Mouse (Mus musculus): Measurements from ENCODE around the gene Sbk1. TPM values are rescaled to one million over a fixed set of nuclear protein-coding genes. Genes with fewer than 3 reads are reported as not detected.
A peak's percentile ranks its signal among the peaks of the same experiment; 100 is the strongest.
"Not testable (repeated sequence)": the region's sequence is repeated elsewhere in the genome, so short reads cannot be mapped to it uniquely, and the experiment has no call there.

Gene Sbk1
- total RNA-seq, 1 experiment from 2014 or later, result 45.1 TPM

DNA sequence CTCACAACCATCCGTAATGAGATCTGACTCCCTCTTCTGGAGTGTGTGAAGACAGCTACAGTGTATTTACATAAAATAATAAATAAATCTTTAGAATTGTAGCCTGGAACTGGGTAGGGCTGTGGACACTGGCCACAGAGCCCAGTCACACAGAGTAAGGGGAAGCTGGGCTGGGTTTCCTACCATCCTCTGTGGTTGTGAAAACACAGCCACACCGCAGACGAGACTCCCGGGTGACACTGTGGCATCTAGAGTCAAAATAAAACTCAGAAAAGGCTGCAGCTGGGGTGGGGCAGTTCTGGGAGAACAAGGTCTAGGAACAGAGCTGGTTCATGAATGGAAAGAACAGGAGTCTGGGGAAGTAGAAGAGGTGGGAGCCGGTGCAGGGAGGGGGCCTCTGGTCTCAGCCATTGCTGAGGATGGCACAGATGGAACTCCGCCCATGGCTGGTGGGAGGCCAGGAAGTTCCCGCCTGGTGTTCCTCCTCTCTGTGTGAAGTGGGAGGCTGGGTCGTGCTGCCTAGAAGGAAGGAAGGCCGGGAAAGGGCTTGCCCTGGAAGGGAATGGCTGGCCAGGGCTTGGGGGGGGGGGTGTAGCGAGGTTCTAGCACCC lies 15.2 kb downstream of the Sbk1 start:
- peak; percentile 63 for DNase-seq

DNA sequence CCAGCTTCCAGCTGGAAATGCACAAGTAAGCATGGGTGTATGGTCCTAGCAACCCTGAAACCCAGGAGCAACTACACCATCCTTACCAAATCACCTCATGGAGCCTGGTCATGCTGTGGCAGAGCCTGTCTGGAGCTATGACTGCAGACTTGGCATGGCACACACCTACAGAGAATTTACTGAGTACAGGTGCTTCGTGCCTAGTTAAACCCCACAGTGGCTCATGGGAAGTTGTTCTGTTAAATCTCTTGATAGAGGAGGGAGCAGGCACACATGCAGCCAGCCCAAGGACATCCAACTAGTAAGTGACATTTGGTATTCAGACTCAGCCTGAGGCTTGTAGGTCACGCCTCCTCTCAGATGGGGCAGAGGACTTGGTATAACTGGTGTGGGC lies 15.7 kb downstream of the Sbk1 start:
- no peak for DNase-seq

- no peak for DNase-seq
Measured at GRCm38 (mm10) chr7:126288571-126289091, 16.2 kb downstream of the Sbk1 start.

DNA sequence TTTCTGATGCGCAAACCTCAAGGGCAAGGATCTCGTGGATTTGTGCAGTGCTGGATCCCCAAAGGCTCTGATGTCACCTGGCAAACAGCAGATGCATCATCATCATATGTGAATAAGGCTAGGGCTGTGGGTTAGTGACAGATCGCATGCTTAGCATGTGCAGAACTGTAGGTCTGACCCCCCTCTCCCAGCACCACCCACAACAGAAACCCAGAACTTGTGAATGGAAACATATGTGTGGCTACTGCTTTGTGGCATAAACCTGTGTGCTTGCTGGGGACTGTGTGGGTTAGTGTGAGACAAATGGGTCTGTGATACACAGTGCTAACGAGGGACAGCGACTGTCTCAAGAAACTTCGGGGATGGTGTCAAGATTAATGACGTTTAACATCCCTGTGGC lies 17.0 kb downstream of the Sbk1 start:
- no peak for DNase-seq

GRCm38 (mm10) chr7:126289956-126290355 lies 17.5 kb downstream of the Sbk1 start:
- no peak for DNase-seq

- DNase-seq, result no peak
Measured at GRCm38 (mm10) chr7:126291681-126292545, 19.5 kb downstream of the Sbk1 start.

DNA sequence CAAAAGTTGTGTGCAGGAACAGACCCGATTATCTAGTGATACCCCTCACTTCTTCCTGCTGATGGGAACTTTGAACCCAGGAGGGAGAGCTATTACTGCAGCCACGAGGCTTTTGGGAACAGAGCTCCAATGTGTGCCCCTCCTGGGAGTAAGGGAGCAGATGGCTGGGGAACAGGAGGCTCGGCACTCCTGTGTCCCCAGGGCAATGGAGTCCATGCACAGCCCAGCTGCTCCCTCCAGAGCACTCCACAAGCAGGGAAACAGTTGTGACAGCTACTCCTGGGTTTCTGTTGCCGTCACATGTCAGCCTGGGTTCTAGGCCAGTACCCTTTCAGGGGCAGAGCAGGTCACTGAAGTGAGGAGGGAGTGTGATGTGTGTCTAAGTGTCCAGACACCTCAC lies 20.7 kb downstream of the Sbk1 start:
- DNase-seq, result peak; percentile 18

GRCm38 (mm10) chr7:126297579-126298460 lies 25.4 kb downstream of the Sbk1 start:
- DNase-seq, result peak; percentile 71

DNA sequence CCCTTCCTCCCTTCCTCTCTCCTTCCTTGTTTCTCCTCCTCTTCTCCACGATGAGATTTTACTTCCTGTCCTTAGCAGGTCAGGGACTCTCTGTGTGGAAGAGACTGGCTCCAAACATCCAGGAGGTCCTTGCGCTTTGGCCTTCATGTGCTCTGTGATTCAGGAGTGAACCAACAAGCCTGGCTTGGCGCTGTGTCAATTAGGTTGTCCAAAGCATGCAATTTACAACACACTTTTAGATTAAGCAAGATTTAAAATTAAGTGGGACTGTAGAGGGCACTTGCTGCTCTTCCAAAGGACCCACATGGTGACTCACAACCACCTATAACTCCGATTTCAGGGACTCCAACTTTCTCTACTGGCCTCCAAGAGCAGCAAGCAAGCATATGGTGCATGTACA lies 26.4 kb downstream of the Sbk1 start:
- peak; percentile 89 for DNase-seq

DNA sequence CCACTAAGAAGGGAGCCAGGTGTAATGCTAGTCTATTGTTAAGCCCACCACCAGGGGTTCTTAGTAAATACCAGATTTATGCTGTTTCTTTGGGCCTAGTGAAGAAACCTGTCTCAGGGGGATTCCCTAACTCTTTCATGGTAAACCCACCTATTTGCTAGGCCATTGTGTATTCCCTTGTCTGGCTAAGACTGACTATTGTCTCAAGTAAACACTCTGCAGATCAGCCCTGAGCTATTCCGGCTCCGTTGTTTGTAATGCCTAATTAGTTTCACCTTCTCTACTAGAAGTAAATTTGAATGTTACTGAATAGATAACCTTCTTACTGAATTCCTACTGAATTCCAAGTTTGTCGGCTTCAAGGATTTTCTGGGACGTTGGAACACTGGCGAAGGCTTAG lies 29.4 kb downstream of the Sbk1 start:
- DNase-seq, result not testable (repeated sequence)

DNA sequence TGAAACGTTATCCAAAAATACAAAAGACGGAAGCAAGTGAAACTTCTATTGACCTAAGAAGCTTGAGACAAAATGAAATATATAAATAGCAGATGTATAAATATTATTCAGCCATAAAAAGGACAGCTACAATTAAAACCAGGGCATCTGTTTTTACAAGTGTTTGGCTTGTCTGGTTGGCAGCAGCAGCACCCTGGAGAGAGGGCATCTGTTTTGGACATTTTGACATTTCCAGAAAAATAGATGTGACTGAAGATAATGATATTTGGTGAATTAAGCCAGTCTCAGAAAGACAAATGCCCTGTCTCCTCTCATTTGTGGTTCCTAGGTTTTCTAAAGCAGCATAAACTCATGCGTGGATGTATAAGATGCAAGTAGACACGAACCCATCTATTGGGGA lies 39.4 kb downstream of the Sbk1 start:
- DNase-seq, result no peak

GRCm38 (mm10) chr7:126313309-126313708 lies 40.9 kb downstream of the Sbk1 start:
- no peak for DNase-seq

GRCm38 (mm10) chr7:126314273-126314672 lies 41.9 kb downstream of the Sbk1 start:
- no peak for DNase-seq

DNA sequence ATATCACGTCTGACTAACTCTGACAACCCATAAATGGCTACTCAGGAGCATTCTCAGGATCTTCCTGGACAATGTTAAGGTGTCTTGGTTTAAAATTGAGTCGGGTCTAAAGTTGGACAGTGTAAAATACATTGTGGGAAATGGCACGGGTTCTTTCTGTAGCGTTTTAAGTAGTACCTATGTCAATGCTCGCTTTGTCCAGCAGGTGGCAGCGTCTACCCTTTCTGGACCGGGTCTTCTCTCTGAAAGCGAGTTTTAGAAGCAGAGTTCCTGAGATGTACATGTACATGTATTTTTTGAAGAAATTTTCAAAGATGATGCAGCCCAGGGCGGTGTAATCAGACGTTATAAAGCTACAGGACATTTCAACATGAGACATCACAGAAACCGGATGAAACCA lies 51.3 kb downstream of the Sbk1 start:
- peak; percentile 85 for DNase-seq

GRCm38 (mm10) chr7:126324791-126325190 lies 52.4 kb downstream of the Sbk1 start:
- DNase-seq, result no peak

GRCm38 (mm10) chr7:126325576-126326273 lies 53.3 kb downstream of the Sbk1 start:
- not testable (repeated sequence) for DNase-seq

DNA sequence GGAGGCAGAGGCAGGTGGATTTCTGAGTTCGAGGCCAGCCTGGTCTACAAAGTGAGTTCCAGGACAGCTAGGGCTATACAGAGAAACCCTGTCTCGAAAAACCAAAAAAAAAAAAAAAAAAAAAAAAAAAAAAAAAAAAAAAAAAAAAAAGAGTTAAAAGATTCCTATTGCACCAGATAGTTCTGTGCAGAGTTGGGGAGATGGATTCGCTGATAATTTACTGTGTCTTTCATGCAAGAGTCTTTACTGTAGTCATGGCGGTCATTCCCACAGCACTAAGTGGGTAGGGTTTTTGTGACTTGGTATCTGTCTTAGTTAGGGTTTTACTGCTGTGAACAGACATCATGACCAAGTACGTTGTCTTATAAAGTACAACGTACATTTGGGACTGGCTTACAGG lies 56.4 kb downstream of the Sbk1 start:
- not testable (repeated sequence) for DNase-seq

- DNase-seq, result no peak
Measured at GRCm38 (mm10) chr7:126329907-126330645, 57.7 kb downstream of the Sbk1 start.

DNA sequence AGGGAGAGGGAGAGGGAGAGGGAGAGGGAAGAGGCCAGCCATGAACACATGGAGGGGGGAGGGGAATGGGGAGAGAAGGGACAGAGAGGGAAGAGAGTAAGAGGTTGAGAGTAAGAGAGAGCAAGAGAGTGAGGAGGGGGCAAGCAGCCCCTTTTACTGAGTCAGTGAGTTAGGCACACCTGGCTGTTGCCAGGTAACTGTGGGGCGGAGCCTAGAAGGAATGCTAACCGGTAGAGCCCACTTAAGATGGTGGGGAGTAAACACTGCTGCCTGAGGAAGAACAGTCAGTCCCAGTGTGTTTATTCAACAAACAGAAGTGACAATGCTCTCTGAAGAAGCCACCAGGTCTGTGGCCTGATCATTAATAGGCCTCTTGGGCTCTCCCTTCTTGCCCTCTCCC lies 58.3 kb downstream of the Sbk1 start:
- no peak for DNase-seq

- DNase-seq, result no peak
Measured at GRCm38 (mm10) chr7:126332691-126333090, 60.3 kb downstream of the Sbk1 start.

DNA sequence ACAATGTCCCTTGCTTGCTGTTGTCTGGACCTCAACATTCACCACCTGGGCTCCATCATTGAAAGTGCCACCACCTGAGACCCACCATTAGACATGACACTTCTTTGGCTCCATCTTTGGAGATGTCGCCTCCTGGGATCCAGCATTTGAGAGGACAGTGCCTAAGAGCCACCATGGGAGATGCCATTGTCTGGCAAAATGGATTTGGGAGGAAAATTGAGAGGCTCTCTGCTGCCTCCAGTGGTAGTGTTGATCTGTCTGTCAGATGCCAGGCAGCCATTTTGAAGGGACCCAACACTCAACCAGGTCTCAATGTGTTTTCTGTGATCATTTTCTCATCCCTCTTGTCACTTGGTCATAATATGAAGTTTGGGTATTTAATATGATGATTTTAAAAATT lies 63.1 kb downstream of the Sbk1 start:
- DNase-seq, result no peak

Data from adrenal gland, postnatal 14 days (tissue).